Mouse (Mus musculus) E14TG2a.4 (cell line): ENCODE measurements around the gene Ywhah.

ENCODE experiments used
- CTCF ChIP-seq: conservative IDR thresholded peaks from 2 replicates; pipeline ENCODE4 v1.5.1; 2014; ENCODE audit warnings: low read length
- POU5F1 ChIP-seq: IDR thresholded peaks from 2 replicates; pipeline ENCODE4 v1.6.1; 2014; ENCODE audit warnings: low read length, borderline replicate concordance

GRCm38 (mm10) chr5:32989959-32990640 lies 28.5 kb upstream of the Ywhah start:
- TF ChIP-seq CTCF: no peak
- TF ChIP-seq POU5F1: no peak
